Mouse (Mus musculus): ENCODE measurements around the gene Ube2c. TPM values are rescaled to one million over a fixed set of nuclear protein-coding genes. Genes with fewer than 3 reads are reported as not detected.
A peak's percentile ranks its signal among the peaks of the same experiment; 100 is the strongest.

The Ube2c gene
- polyA plus RNA-seq, 1 experiment from 2014 or later: 488 TPM

GRCm38 (mm10) chr2:164765841-164766240 lies 3.9 kb upstream of the Ube2c start:
- H3K9ac ChIP-seq: no peak overlapping the region
- H3K4me3 ChIP-seq: no peak overlapping the region
- no peak for ATAC-seq (ENCODE audit: insufficient number of reproducible peaks, insufficient read depth, low FRiP score, low TSS enrichment)
- 82% methylated on average over 3 of the region's 3 CpGs for WGBS
- no peaks in the 10 kb centered on the region for H3K9me3 ChIP-seq
- H3K36me3 ChIP-seq: peaks cover 65% of the 10 kb centered on the region
- peaks cover 8% of the 10 kb centered on the region for H3K4me1 ChIP-seq
- H3K4me2 ChIP-seq (replicated peaks): no peak overlapping the region
- no peaks in the 10 kb centered on the region for H3K27me3 ChIP-seq
- no peak overlapping the region for H3K27ac ChIP-seq

GRCm38 (mm10) chr2:164767812-164768540 lies 1.7 kb upstream of the Ube2c start:
- H3K27ac ChIP-seq: no peak overlapping the region
- no peak overlapping the region for H3K4me3 ChIP-seq
- no peak for ATAC-seq (ENCODE audit: insufficient number of reproducible peaks, insufficient read depth, low FRiP score, low TSS enrichment)
- WGBS: 92% methylated on average over 15 of the region's 15 CpGs
- H3K27me3 ChIP-seq: no peaks in the 10 kb centered on the region
- no peaks in the 10 kb centered on the region for H3K9me3 ChIP-seq
- H3K4me2 ChIP-seq (replicated peaks): no peak overlapping the region; the same call in 1 of the 2 replicates
- peaks cover 23% of the 10 kb centered on the region for H3K4me1 ChIP-seq
- no peak overlapping the region for H3K9ac ChIP-seq
- peaks cover 63% of the 10 kb centered on the region for H3K36me3 ChIP-seq

GRCm38 (mm10) chr2:164770279-164770678 lies 581 bp downstream of the Ube2c start:
- ATAC-seq (ENCODE audit: insufficient number of reproducible peaks, insufficient read depth, low FRiP score, low TSS enrichment): no peak
- Histone ChIP-seq H3K4me1 (peaks cover 23% of the 10 kb centered on the region), H3K4me2 (replicated peaks) (peak overlapping the region; percentile 80), H3K9me3 (no peaks in the 10 kb centered on the region), H3K36me3 (peaks cover 50% of the 10 kb centered on the region), H3K9ac (peak overlapping the region; percentile 79), H3K4me3 (peak overlapping the region; percentile 91), H3K27me3 (no peaks in the 10 kb centered on the region), H3K27ac (peak overlapping the region; percentile 64)
- 5% methylated on average over 15 of the region's 15 CpGs for WGBS

GRCm38 (mm10) chr2:164771123-164771522 lies 1.4 kb downstream of the Ube2c start:
- H3K4me1 ChIP-seq: peaks cover 23% of the 10 kb centered on the region
- no peaks in the 10 kb centered on the region for H3K27me3 ChIP-seq
- H3K9me3 ChIP-seq: no peaks in the 10 kb centered on the region
- 0 out of 2 replicates have a peak overlapping the region, but pooled peaks have one; percentile 30 for H3K27ac ChIP-seq
- peaks cover 42% of the 10 kb centered on the region for H3K36me3 ChIP-seq
- H3K9ac ChIP-seq: peak overlapping the region; percentile 79; the same call in 1 of the 2 replicates
- ATAC-seq (ENCODE audit: insufficient number of reproducible peaks, insufficient read depth, low FRiP score, low TSS enrichment): no peak
- WGBS: 83% methylated on average over 8 of the region's 8 CpGs
- peak overlapping the region; percentile 91 for H3K4me3 ChIP-seq
- peak overlapping the region; percentile 80 for H3K4me2 ChIP-seq (replicated peaks)

GRCm38 (mm10) chr2:164773229-164773988 lies 3.7 kb downstream of the Ube2c start:
- Histone ChIP-seq H3K4me3 (no peak overlapping the region), H3K9me3 (no peaks in the 10 kb centered on the region), H3K4me1 (peaks cover 23% of the 10 kb centered on the region), H3K9ac (no peak overlapping the region), H3K27ac (no peak overlapping the region), H3K36me3 (peaks cover 21% of the 10 kb centered on the region), H3K4me2 (replicated peaks) (no peak overlapping the region), H3K27me3 (0 out of 2 replicates have a peak, but pooled peaks cover 4% of the 10 kb centered on the region)
- 78% methylated on average over 14 of the region's 14 CpGs for WGBS
- ATAC-seq (ENCODE audit: insufficient number of reproducible peaks, insufficient read depth, low FRiP score, low TSS enrichment): no peak

- no peaks in the 10 kb centered on the region for H3K9me3 ChIP-seq
- 87% methylated on average over 5 of the region's 5 CpGs for WGBS
- H3K9ac ChIP-seq: no peak overlapping the region
- ATAC-seq (ENCODE audit: insufficient number of reproducible peaks, insufficient read depth, low FRiP score, low TSS enrichment): no peak
- H3K4me3 ChIP-seq: no peak overlapping the region
- peaks cover 21% of the 10 kb centered on the region for H3K36me3 ChIP-seq
- no peak overlapping the region for H3K4me2 ChIP-seq (replicated peaks)
- 0 out of 2 replicates have a peak, but pooled peaks cover 4% of the 10 kb centered on the region for H3K27me3 ChIP-seq
- H3K4me1 ChIP-seq: peaks cover 23% of the 10 kb centered on the region
- no peak overlapping the region for H3K27ac ChIP-seq
Measured at GRCm38 (mm10) chr2:164773989-164774364, 4.3 kb downstream of the Ube2c start.

GRCm38 (mm10) chr2:164776130-164776529 lies 6.4 kb downstream of the Ube2c start:
- ATAC-seq (ENCODE audit: insufficient number of reproducible peaks, insufficient read depth, low FRiP score, low TSS enrichment): no peak
- WGBS: 90% methylated on average over 6 of the region's 6 CpGs

GRCm38 (mm10) chr2:164776801-164777200 lies 7.1 kb downstream of the Ube2c start:
- Histone ChIP-seq H3K9ac (no peak overlapping the region), H3K36me3 (peaks cover 12% of the 10 kb centered on the region), H3K4me3 (no peak overlapping the region), H3K4me1 (peaks cover 6% of the 10 kb centered on the region), H3K27ac (no peak overlapping the region), H3K9me3 (no peaks in the 10 kb centered on the region), H3K4me2 (replicated peaks) (no peak overlapping the region), H3K27me3 (0 out of 2 replicates have a peak, but pooled peaks cover 4% of the 10 kb centered on the region)
- 66% methylated on average over 17 of the region's 17 CpGs for WGBS
- ATAC-seq (ENCODE audit: insufficient number of reproducible peaks, insufficient read depth, low FRiP score, low TSS enrichment): no peak

More at GRCm38 (mm10) chr2:164776130-164776529, 6.4 kb downstream of the Ube2c start:
- Histone ChIP-seq H3K4me3 (no peak overlapping the region), H3K4me1 (peaks cover 12% of the 10 kb centered on the region), H3K9me3 (no peaks in the 10 kb centered on the region), H3K36me3 (peaks cover 18% of the 10 kb centered on the region), H3K27me3 (0 out of 2 replicates have a peak, but pooled peaks cover 4% of the 10 kb centered on the region), H3K9ac (no peak overlapping the region), H3K4me2 (replicated peaks) (no peak overlapping the region), H3K27ac (no peak overlapping the region)

- Histone ChIP-seq H3K27me3 (0 out of 2 replicates have a peak, but pooled peaks cover 4% of the 10 kb centered on the region), H3K4me1 (peaks cover under 1% of the 10 kb centered on the region; the same call in 1 of the 2 replicates), H3K4me3 (no peak overlapping the region), H3K9me3 (no peaks in the 10 kb centered on the region), H3K9ac (no peak overlapping the region), H3K36me3 (peaks cover 5% of the 10 kb centered on the region; the same call in 1 of the 2 replicates), H3K4me2 (replicated peaks) (no peak overlapping the region), H3K27ac (no peak overlapping the region)
- WGBS: 84% methylated on average over 30 of the region's 30 CpGs
- ATAC-seq (ENCODE audit: insufficient number of reproducible peaks, insufficient read depth, low FRiP score, low TSS enrichment): no peak
Measured at GRCm38 (mm10) chr2:164777246-164778014, 7.7 kb downstream of the Ube2c start.

- 92% methylated on average over 11 of the region's 11 CpGs for WGBS
- H3K27ac ChIP-seq: no peak overlapping the region
- H3K27me3 ChIP-seq: 0 out of 2 replicates have a peak, but pooled peaks cover 4% of the 10 kb centered on the region
- no peak overlapping the region for H3K9ac ChIP-seq
- H3K4me1 ChIP-seq: no peaks in the 10 kb centered on the region
- no peak for ATAC-seq (ENCODE audit: insufficient number of reproducible peaks, insufficient read depth, low FRiP score, low TSS enrichment)
- H3K9me3 ChIP-seq: no peaks in the 10 kb centered on the region
- H3K4me2 ChIP-seq (replicated peaks): no peak overlapping the region
- peaks cover 2% of the 10 kb centered on the region; the same call in 1 of the 2 replicates for H3K36me3 ChIP-seq
- no peak overlapping the region for H3K4me3 ChIP-seq
Measured at GRCm38 (mm10) chr2:164778015-164778287, 8.3 kb downstream of the Ube2c start.

- 70% methylated on average over 7 of the region's 7 CpGs for WGBS
- 0 out of 2 replicates have a peak, but pooled peaks cover 4% of the 10 kb centered on the region for H3K27me3 ChIP-seq
- H3K4me1 ChIP-seq: no peaks in the 10 kb centered on the region
- H3K36me3 ChIP-seq: no peaks in the 10 kb centered on the region
- H3K4me2 ChIP-seq (replicated peaks): no peak overlapping the region
- H3K9ac ChIP-seq: no peak overlapping the region
- no peak overlapping the region for H3K27ac ChIP-seq
- no peak overlapping the region for H3K4me3 ChIP-seq
- no peak for ATAC-seq (ENCODE audit: insufficient number of reproducible peaks, insufficient read depth, low FRiP score, low TSS enrichment)
- no peaks in the 10 kb centered on the region for H3K9me3 ChIP-seq
Measured at GRCm38 (mm10) chr2:164778809-164779208, 9.1 kb downstream of the Ube2c start.
